Mouse (Mus musculus) CH12.LX (cell line): ENCODE data around the gene Rbfox1. TPM values are rescaled to one million over a fixed set of nuclear protein-coding genes. Genes with fewer than 3 reads are reported as not detected.

Source experiments
- DNase-seq: peaks from one replicate; pipeline ENCODE4 v3.0.0-alpha.2; 2013; ENCODE audit errors: extremely low read depth
- H3K27ac ChIP-seq: 2 replicates; pipeline ENCODE4 v1.5.1; 2012; ENCODE audit warnings: low read depth, mild to moderate bottlenecking, control low read depth, moderate library complexity; ENCODE audit not compliant: insufficient read depth
- H3K27me3 ChIP-seq: replicated peaks from 2 replicates; pipeline ENCODE3; 2012; ENCODE audit warnings: inconsistent platforms
- H3K36me3 ChIP-seq, 2 experiments: replicated peaks in 1 of 2; 2 replicates each; pipeline versions ENCODE3 to v1.6.1; 2012; ENCODE audit warnings: inconsistent platforms in 1 of 2, low read length in 1 of 2, mild to moderate bottlenecking in 1 of 2, mixed read lengths in 1 of 2, moderate library complexity in 1 of 2; ENCODE audit not compliant: control insufficient read depth in 1 of 2, insufficient read depth in 1 of 2
- H3K4me1 ChIP-seq, 2 experiments: 2 replicates each; pipeline ENCODE4 v1.6.1; 2012; ENCODE audit warnings: inconsistent platforms in 1 of 2, moderate library complexity in 1 of 2; ENCODE audit not compliant: insufficient read depth in 2 of 2, control insufficient read depth in 1 of 2
- H3K4me2 ChIP-seq: 2 replicates; pipeline ENCODE4 v1.6.1; 2012; ENCODE audit warnings: low read depth, mild to moderate bottlenecking, control low read depth; ENCODE audit not compliant: poor library complexity, insufficient read depth, severe bottlenecking
- H3K4me3 ChIP-seq, 3 experiments: fragments of 150-350 bp in 1 of 3; sonication (generic) in 1 of 3; replicated peaks in 1 of 3; 2 replicates each; pipeline versions ENCODE3 to v1.5.1; 2011 to 2012; ENCODE audit warnings: low read depth in 2 of 3, low read length in 2 of 3, mild to moderate bottlenecking in 2 of 3, moderate library complexity in 2 of 3, control low read depth in 1 of 3, improper control_type of control experiment in 1 of 3, inconsistent platforms in 1 of 3, mixed read lengths in 1 of 3; ENCODE audit not compliant: poor library complexity in 1 of 3
- H3K79me2 ChIP-seq: replicated peaks from 2 replicates; pipeline ENCODE4 v1.6.1; 2012; ENCODE audit warnings: mild to moderate bottlenecking, moderate library complexity; ENCODE audit not compliant: control insufficient read depth, poor library complexity, insufficient read depth, severe bottlenecking; ENCODE audit errors: extremely low read depth
- H3K9ac ChIP-seq: 2 replicates; pipeline ENCODE4 v1.6.1; 2012; ENCODE audit warnings: low read depth, mild to moderate bottlenecking, control low read depth, moderate library complexity; ENCODE audit not compliant: insufficient read depth
- H3K9me3 ChIP-seq: replicated peaks from 2 replicates; pipeline ENCODE3; 2012; ENCODE audit warnings: low read length, inconsistent platforms, mixed read lengths
- BHLHE40 ChIP-seq: IDR thresholded peaks from 2 replicates; pipeline ENCODE4 v1.6.1; 2011; ENCODE audit warnings: mild to moderate bottlenecking, low read depth, low read length, improper control_type of control experiment
- CHD1 ChIP-seq: IDR thresholded peaks from 2 replicates; pipeline ENCODE4 v1.6.1; 2012; ENCODE audit warnings: low read depth, low read length, improper control_type of control experiment, inconsistent platforms
- CHD2 ChIP-seq: IDR thresholded peaks from 2 replicates; pipeline ENCODE4 v1.6.1; 2011; ENCODE audit warnings: low read length, improper control_type of control experiment
- CTCF ChIP-seq, 2 experiments: IDR thresholded peaks in 1 of 2; conservative IDR thresholded peaks in 1 of 2; 2 replicates each; pipeline ENCODE4 v1.5.1; 2011 to 2012; ENCODE audit warnings: low read depth in 2 of 2, low read length in 2 of 2, improper control_type of control experiment in 1 of 2, inconsistent platforms in 1 of 2, mild to moderate bottlenecking in 1 of 2, moderate library complexity in 1 of 2
- E2F4 ChIP-seq: IDR thresholded peaks from 2 replicates; pipeline ENCODE4 v1.6.1; 2011; ENCODE audit warnings: low read depth, low read length, improper control_type of control experiment; ENCODE audit not compliant: insufficient replicate concordance
- ELF1 ChIP-seq: IDR thresholded peaks from 2 replicates; pipeline ENCODE4 v1.6.1; 2014; ENCODE audit warnings: low read depth, mild to moderate bottlenecking, inconsistent platforms, low read length, improper control_type of control experiment
- ETS1 ChIP-seq: conservative IDR thresholded peaks from 2 replicates; pipeline ENCODE4 v1.6.1; 2012; ENCODE audit warnings: low read depth, mild to moderate bottlenecking, inconsistent platforms, low read length, improper control_type of control experiment, moderate library complexity
- GABPA ChIP-seq: IDR thresholded peaks from 2 replicates; pipeline ENCODE4 v1.6.1; 2012; ENCODE audit warnings: low read depth, low read length, improper control_type of control experiment, inconsistent platforms; ENCODE audit not compliant: insufficient replicate concordance
- HCFC1 ChIP-seq: IDR thresholded peaks from 2 replicates; pipeline ENCODE4 v1.6.1; 2012; ENCODE audit warnings: low read depth, mild to moderate bottlenecking, inconsistent platforms, low read length, improper control_type of control experiment
- IRF4 ChIP-seq: IDR thresholded peaks from 2 replicates; pipeline ENCODE4 v1.6.1; 2014; ENCODE audit warnings: low read depth, mild to moderate bottlenecking, inconsistent platforms, low read length, improper control_type of control experiment
- KAT2A ChIP-seq: IDR thresholded peaks from 2 replicates; pipeline ENCODE4 v1.6.1; 2012; ENCODE audit warnings: low read length, improper control_type of control experiment, inconsistent platforms; ENCODE audit not compliant: insufficient replicate concordance
- MAFK ChIP-seq: IDR thresholded peaks from 2 replicates; pipeline ENCODE4 v1.6.1; 2011; ENCODE audit warnings: low read length, improper control_type of control experiment; ENCODE audit not compliant: insufficient replicate concordance
- MAX ChIP-seq: IDR thresholded peaks from 2 replicates; pipeline ENCODE4 v1.6.1; 2011; ENCODE audit warnings: low read length, improper control_type of control experiment
- MAZ ChIP-seq: IDR thresholded peaks from 2 replicates; pipeline ENCODE4 v1.6.1; 2012; ENCODE audit warnings: low read depth, mild to moderate bottlenecking, inconsistent platforms, low read length, improper control_type of control experiment, moderate library complexity
- MEF2A ChIP-seq: IDR thresholded peaks from 2 replicates; pipeline ENCODE4 v1.6.1; 2014; ENCODE audit warnings: low read depth, mild to moderate bottlenecking, inconsistent platforms, low read length, improper control_type of control experiment, borderline replicate concordance
- MXI1 ChIP-seq: IDR thresholded peaks from 2 replicates; pipeline ENCODE4 v1.6.1; 2011; ENCODE audit warnings: mild to moderate bottlenecking, low read depth, low read length, improper control_type of control experiment
- MYC ChIP-seq: IDR thresholded peaks from 2 replicates; pipeline ENCODE4 v1.6.1; 2011; ENCODE audit warnings: low read depth, mild to moderate bottlenecking, improper control_type of control experiment, low read length
- NRF1 ChIP-seq: IDR thresholded peaks from 2 replicates; pipeline ENCODE4 v1.6.1; 2014; ENCODE audit warnings: low read depth, mild to moderate bottlenecking, inconsistent platforms, low read length, improper control_type of control experiment, moderate library complexity
- POLR2AphosphoS2 ChIP-seq: IDR thresholded peaks from 2 replicates; pipeline ENCODE4 v1.6.1; 2011; ENCODE audit warnings: low read depth, low read length, improper control_type of control experiment
- SIN3A ChIP-seq: IDR thresholded peaks from 2 replicates; pipeline ENCODE4 v1.6.1; 2012; ENCODE audit warnings: low read length, improper control_type of control experiment, inconsistent platforms
- SMC3 ChIP-seq: IDR thresholded peaks from 2 replicates; pipeline ENCODE4 v1.6.1; 2011; ENCODE audit warnings: low read depth, low read length, improper control_type of control experiment
- ZC3H11A ChIP-seq: IDR thresholded peaks from 2 replicates; pipeline ENCODE4 v1.6.1; 2012; ENCODE audit warnings: low read depth, mild to moderate bottlenecking, inconsistent platforms, low read length, improper control_type of control experiment
- ZMIZ1 ChIP-seq: IDR thresholded peaks from 2 replicates; pipeline ENCODE4 v1.6.1; 2012; ENCODE audit warnings: low read depth, mild to moderate bottlenecking, inconsistent platforms, low read length, improper control_type of control experiment
- ZNF384 ChIP-seq: IDR thresholded peaks from 2 replicates; pipeline ENCODE4 v1.6.1; 2012; ENCODE audit warnings: low read depth, low read length, improper control_type of control experiment, inconsistent platforms
- dilution Hi-C: fragments of 300-500 bp; cut with MboI; formaldehyde crosslinking; loops from 2 replicates; pipeline ENCODE4 v1.14.3; 2020; ENCODE audit warnings: low sequenced_read_pairs; ENCODE audit not compliant: extremely low pct_unique_long_range_greater_than_20kb, extremely low pct_ligation_motif_present
- in situ Hi-C: fragments of 300-500 bp; cut with MboI; formaldehyde crosslinking; loops from 3 replicates; pipeline ENCODE4 v1.14.3; 2019; ENCODE audit warnings: low sequenced_read_pairs, low pct_ligation_motif_present, low pct_unique_long_range_greater_than_20kb, mixed read lengths
- polyA plus RNA-seq: library from polyadenylated mRNA; unstranded; fragments of >175 nt; gene quantifications from 2 replicates; pipeline ENCODE4 v1.2.1, GENCODE M21; 2012; ENCODE audit warnings: low read depth; ENCODE audit not compliant: insufficient read length
- total RNA-seq, 2 experiments: library from RNA; depleted of rRNA; stranded (reverse); fragments of 300-350 nt in 1 of 2; fragments of >200 nt in 1 of 2; gene quantifications; 2 replicates each; pipeline ENCODE4 v1.2.3; 2012 to 2014

Gene Rbfox1
- total and polyA plus RNA-seq, 3 experiments = not detected

DNA sequence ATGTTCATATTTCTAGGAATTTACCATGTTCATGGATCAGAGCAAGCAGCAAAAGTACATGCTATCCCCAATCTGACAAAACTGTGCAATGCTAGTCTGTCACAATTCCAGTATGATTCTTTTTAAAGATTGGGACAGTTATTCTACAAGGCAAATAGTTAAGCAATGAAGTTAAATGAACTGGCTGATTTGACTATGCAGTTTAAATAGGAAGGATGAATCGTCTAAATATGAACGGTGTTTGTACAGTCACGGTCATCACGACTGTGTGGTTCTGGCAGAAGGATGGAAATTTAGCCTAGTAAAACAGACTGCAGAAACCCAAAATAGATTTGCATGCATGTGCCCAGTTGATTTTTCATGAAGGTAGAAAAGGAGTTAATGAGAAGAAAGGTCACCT lies 236.1 kb downstream of the Rbfox1 start:
- Histone ChIP-seq H3K27ac (no peak overlapping the region), H3K4me3 (no peak overlapping the region), H3K36me3 (no peaks in the 10 kb centered on the region), H3K9ac (no peak overlapping the region), H3K4me2 (no peak overlapping the region), H3K27me3 (no peaks in the 10 kb centered on the region), H3K9me3 (peaks cover 69% of the 10 kb centered on the region), H3K4me1 (no peaks in the 10 kb centered on the region), H3K79me2 (no peaks in the 10 kb centered on the region)
- DNase-seq = no peak
- dilution Hi-C loops (no loop called here), in situ Hi-C loops (no loop called here)
- TF ChIP-seq MXI1 (no peak), NRF1 (no peak), SMC3 (no peak), POLR2AphosphoS2 (no peak), BHLHE40 (no peak), GABPA (no peak), MYC (no peak), SIN3A (no peak), MEF2A (no peak), E2F4 (no peak), MAX (no peak), MAFK (no peak), IRF4 (no peak), ZC3H11A (no peak), MAZ (no peak), CTCF (conservative IDR thresholded peaks at IDR 0.05 in 1 of 2, IDR thresholded peaks at IDR 0.05 in 1 of 2; ENCODE audit: low read depth in 2 of 2, low read length in 2 of 2) (no peak), ZMIZ1 (no peak), HCFC1 (no peak), ETS1 (no peak)

DNA sequence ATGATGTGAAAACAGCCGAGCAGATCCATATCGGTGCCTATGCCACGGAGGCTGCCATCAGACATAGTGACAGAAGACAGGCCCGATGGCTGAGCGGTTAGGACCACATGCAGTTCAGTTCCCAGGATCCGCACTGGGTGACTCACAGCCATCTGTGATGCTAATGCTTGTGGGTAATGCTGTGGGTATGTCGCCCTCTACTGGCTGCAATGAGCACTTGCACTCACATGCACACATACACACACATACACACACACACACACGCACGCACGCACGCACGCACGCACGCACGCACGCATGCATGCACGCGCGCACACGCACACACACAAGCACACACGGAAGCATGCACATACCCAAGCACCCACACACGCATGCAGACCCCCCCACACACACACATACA lies 237.7 kb downstream of the Rbfox1 start:
- H3K27ac ChIP-seq = no peak overlapping the region
- no peak overlapping the region for H3K4me3 ChIP-seq
- H3K4me2 ChIP-seq = no peak overlapping the region
- no peak for DNase-seq
- no peaks in the 10 kb centered on the region for H3K36me3 ChIP-seq
- dilution Hi-C loops = no loop called here
- in situ Hi-C loops = no loop called here
- peaks cover 66% of the 10 kb centered on the region for H3K9me3 ChIP-seq
- H3K9ac ChIP-seq = no peak overlapping the region
- TF ChIP-seq KAT2A (no peak), ELF1 (no peak), ZNF384 (no peak), CHD1 (no peak), CHD2 (no peak)
- TF ChIP-seq, all 38 proteins: peak for 0
- H3K4me1 ChIP-seq = no peaks in the 10 kb centered on the region
- H3K79me2 ChIP-seq = no peaks in the 10 kb centered on the region
- H3K27me3 ChIP-seq = no peaks in the 10 kb centered on the region
